Mouse (Mus musculus) cortical plate, adult 2 months (tissue): ENCODE measurements around the gene Fam173b.

Experiments
- CTCF ChIP-seq: fragments of 200-500 bp; IDR thresholded peaks from 2 replicates; pipeline ENCODE4 v1.5.1; 2011; ENCODE audit warnings: mild to moderate bottlenecking, control low read depth, low read length; ENCODE audit not compliant: insufficient read depth; ENCODE audit errors: extremely low read depth
- POLR2A ChIP-seq: fragments of 200-500 bp; IDR thresholded peaks from 2 replicates; pipeline ENCODE4 v1.6.1; 2011; ENCODE audit warnings: mild to moderate bottlenecking, low read length, control low read depth; ENCODE audit not compliant: insufficient read depth; ENCODE audit errors: extremely low read depth

DNA sequence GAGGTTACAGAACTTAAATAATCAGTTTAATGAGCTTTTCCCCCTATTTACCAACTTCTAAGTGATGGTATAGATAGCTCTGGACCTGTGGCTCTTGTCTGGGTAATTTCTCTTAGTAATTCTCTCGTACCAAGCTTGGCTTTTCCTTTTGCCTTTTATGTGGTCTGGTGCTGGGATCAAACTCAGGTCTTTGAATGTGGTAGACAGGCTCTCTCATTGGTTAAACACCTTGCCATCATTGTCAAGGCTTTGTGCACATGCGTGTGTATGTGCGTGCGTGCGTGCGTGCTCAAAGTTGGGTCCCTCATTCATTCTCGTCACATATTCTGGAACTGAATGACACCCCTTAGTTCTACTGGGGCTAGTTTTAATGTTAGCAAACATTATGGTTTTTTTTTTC is 49.2 kb downstream of the Fam173b start:
- TF ChIP-seq CTCF (no peak), POLR2A (no peak)
